Mouse (Mus musculus) spleen, postnatal 0 days (tissue): Measurements from ENCODE around the gene Fgf23. TPM values are rescaled to one million over a fixed set of nuclear protein-coding genes. Genes with fewer than 3 reads are reported as not detected.

Source experiments
- polyA plus RNA-seq: library from polyadenylated mRNA; unstranded; fragments of >200 nt; fragmentation: Nextera tagmentation; extraction: Ambion mirVana; gene quantifications from 2 replicates; pipeline ENCODE4 v1.2.1, GENCODE M21; 2015

Gene Fgf23
- not detected in 2 replicates for polyA plus RNA-seq

GRCm38 (mm10) chr6:127072817-127073216, at the start of gene Fgf23:
TSS of gene Fgf23 (plus strand) at chr6:127072902.

GRCm38 (mm10) chr6:127109402-127109930, 36.8 kb downstream of the Fgf23 start, which contains the start of gene Tigar:
TSS of gene Tigar (minus strand) at chr6:127109557.

Other genes starting within 250 kb of the Fgf23 start
- gene Ndufa9, start 223.8 kb upstream of the Fgf23 start, polyA plus RNA-seq = 125 and 133 TPM in 2 replicates
- gene Akap3, start 219.8 kb upstream of the Fgf23 start, polyA plus RNA-seq = not detected in 2 replicates
- gene Dyrk4, start 151.1 kb upstream of the Fgf23 start, polyA plus RNA-seq = 0.07 TPM in 1 of 2 replicates, not detected in the other
- 69.1 and 78.4 TPM in 2 replicates for gene Rad51ap1, start 133.3 kb upstream of the Fgf23 start, polyA plus RNA-seq
- gene D6Wsu163e, start 132.9 kb upstream of the Fgf23 start, polyA plus RNA-seq = 16.3 and 17.3 TPM in 2 replicates
- gene Fgf6, start 57.3 kb upstream of the Fgf23 start, polyA plus RNA-seq = not detected in 2 replicates
- 1.0 and 1.4 TPM in 2 replicates for gene Tigar, start 36.7 kb downstream of the Fgf23 start, polyA plus RNA-seq
- gene Ccnd2, start 79.3 kb downstream of the Fgf23 start, polyA plus RNA-seq = 107 and 132 TPM in 2 replicates